ENCODE assay signal across 25 mouse cellular contexts in genomic region chr10:85633577-85633976, GRCm38 (mm10).
DNase-seq lines count a peak whose midpoint lies in the region; ATAC-seq and TF ChIP-seq lines count a peak whose summit lies in the region.
"Had no signal": no experiment of that assay in that cellular context is flagged by ENCODE, and none has a peak within 500 bp of the region (broad histone marks: within the 10 kb centered on the region; RNA-seq: fewer than 3 reads in every experiment).

No protein-coding gene starts in this region.

- no peak for TF ChIP-seq CTCF in stomach, postnatal 0 days (IDR thresholded peaks at IDR 0.05; ENCODE audit: low read depth)
- no peak for TF ChIP-seq CTCF in thymus, adult 2 months (IDR thresholded peaks at IDR 0.05; ENCODE audit: borderline replicate concordance, control insufficient read depth, extremely low read depth, insufficient read depth, low read length, poor library complexity)

- H3K27me3 ChIP-seq in stomach, embryonic 14.5 days (ENCODE audit: control insufficient read depth, insufficient read depth, low read length) = no peaks in the 10 kb centered on the region
- no peaks in the 10 kb centered on the region for H3K27me3 ChIP-seq in stomach, postnatal 0 days (ENCODE audit: control insufficient read depth, insufficient read depth, low read length)
- peaks cover 13% of the 10 kb centered on the region for H3K27me3 ChIP-seq in lung, embryonic 16.5 days (ENCODE audit: control insufficient read depth, insufficient read depth, low read depth, low read length)
- no peaks in the 10 kb centered on the region for H3K27me3 ChIP-seq in thymus, adult 2 months (ENCODE audit: control insufficient read depth, insufficient read depth, low read length)
- H3K27me3 ChIP-seq: embryonic facial prominence, embryonic 12.5 days; embryonic facial prominence, embryonic 15.5 days had no signal

- no peak for TF ChIP-seq EP300 in stomach, postnatal 0 days (optimal IDR thresholded peaks at IDR 0.05)

- no peaks in the 10 kb centered on the region for H3K36me3 ChIP-seq in stomach, embryonic 14.5 days (ENCODE audit: control insufficient read depth, insufficient read depth, low read length)
- H3K36me3 ChIP-seq in stomach, postnatal 0 days (ENCODE audit: control insufficient read depth, insufficient read depth, low read length) = no peaks in the 10 kb centered on the region
- no peaks in the 10 kb centered on the region for H3K36me3 ChIP-seq in lung, embryonic 16.5 days (ENCODE audit: control insufficient read depth, insufficient read depth, low read length)
- H3K36me3 ChIP-seq in thymus, adult 2 months (ENCODE audit: control insufficient read depth, insufficient read depth, low read length) = no peaks in the 10 kb centered on the region
- H3K36me3 ChIP-seq: embryonic facial prominence, embryonic 12.5 days; embryonic facial prominence, embryonic 15.5 days had no signal

- peaks cover 6% of the 10 kb centered on the region; the same call in 1 of the 2 replicates for H3K4me1 ChIP-seq in stomach, embryonic 14.5 days (ENCODE audit: control insufficient read depth, insufficient read depth, low read length)
- no peaks in the 10 kb centered on the region for H3K4me1 ChIP-seq in stomach, postnatal 0 days (replicated peaks; ENCODE audit: control insufficient read depth, insufficient read depth)
- H3K4me1 ChIP-seq in lung, embryonic 16.5 days (replicated peaks; ENCODE audit: control insufficient read depth, insufficient read depth, low read length) = no peaks in the 10 kb centered on the region; the same call in 1 of the 2 replicates
- H3K4me1 ChIP-seq in thymus, adult 2 months (replicated peaks; ENCODE audit: control insufficient read depth, insufficient read depth, low read length) = no peaks in the 10 kb centered on the region
- H3K4me1 ChIP-seq: embryonic facial prominence, embryonic 12.5 days; embryonic facial prominence, embryonic 15.5 days had no signal

- H3K9ac ChIP-seq in stomach, embryonic 14.5 days (replicated peaks; ENCODE audit: low read depth, low read length) = no peak overlapping the region
- H3K9ac ChIP-seq in stomach, postnatal 0 days (ENCODE audit: low read length) = no peak overlapping the region
- no peak overlapping the region for H3K9ac ChIP-seq in lung, embryonic 16.5 days (ENCODE audit: low read length)
- H3K9ac ChIP-seq: embryonic facial prominence, embryonic 12.5 days; embryonic facial prominence, embryonic 15.5 days; forebrain, postnatal 0 days; hindbrain, embryonic 14.5 days had no signal

- TF ChIP-seq POLR2A in thymus, adult 2 months (IDR thresholded peaks at IDR 0.05; ENCODE audit: control insufficient read depth, extremely low read depth, insufficient read depth, low read length, poor library complexity) = no peak

- H3K4me2 ChIP-seq in stomach, embryonic 14.5 days (replicated peaks; ENCODE audit: low read depth, low read length) = no peak overlapping the region
- H3K4me2 ChIP-seq in stomach, postnatal 0 days (replicated peaks; ENCODE audit: low read depth) = no peak overlapping the region
- H3K4me2 ChIP-seq in lung, embryonic 16.5 days (ENCODE audit: low read depth, low read length) = no peak overlapping the region
- H3K4me2 ChIP-seq: embryonic facial prominence, embryonic 12.5 days; embryonic facial prominence, embryonic 15.5 days; heart, embryonic 11.5 days; hindbrain, embryonic 14.5 days had no signal

- WGBS in stomach, embryonic 14.5 days = 81% methylated on average over 10 of the region's 10 CpGs
- 71% methylated on average over 10 of the region's 10 CpGs for WGBS in stomach, postnatal 0 days
- 63% methylated on average over 10 of the region's 10 CpGs for WGBS in lung, embryonic 16.5 days
- WGBS in thymus, adult 2 months = 96% methylated on average over 10 of the region's 10 CpGs

- no peak overlapping the region for H3K4me3 ChIP-seq in stomach, embryonic 14.5 days (ENCODE audit: low read depth, low read length)
- no peak overlapping the region for H3K4me3 ChIP-seq in stomach, postnatal 0 days (ENCODE audit: low read depth, low read length)
- no peak overlapping the region for H3K4me3 ChIP-seq in lung, embryonic 16.5 days (ENCODE audit: low read length)
- no peak overlapping the region for H3K4me3 ChIP-seq in thymus, adult 2 months (ENCODE audit: control insufficient read depth, insufficient read depth, low read length)
- H3K4me3 ChIP-seq: embryonic facial prominence, embryonic 12.5 days; embryonic facial prominence, embryonic 15.5 days; gastrocnemius, adult 2 months had no signal

- peak; percentile 38; the same call in 1 of the 2 replicates for ATAC-seq in stomach, embryonic 14.5 days (ENCODE audit: insufficient number of reproducible peaks, insufficient read depth, low FRiP score, low read depth)
- ATAC-seq in stomach, postnatal 0 days (ENCODE audit: low FRiP score, low TSS enrichment) = no peak
- peak; percentile 93 for ATAC-seq in lung, embryonic 16.5 days (ENCODE audit: low read depth)
- ATAC-seq: CD4-positive, CD25-positive, alpha-beta regulatory T cell, adult 4 months; forebrain, embryonic 14.5 days; forebrain, postnatal 0 days had no signal

- no peaks in the 10 kb centered on the region for H3K9me3 ChIP-seq in stomach, embryonic 14.5 days (ENCODE audit: control insufficient read depth, low read depth, low read length)
- H3K9me3 ChIP-seq in stomach, postnatal 0 days (ENCODE audit: control insufficient read depth, low read length) = no peaks in the 10 kb centered on the region
- no peaks in the 10 kb centered on the region for H3K9me3 ChIP-seq in lung, embryonic 16.5 days (ENCODE audit: control insufficient read depth, low read length)
- H3K9me3 ChIP-seq: embryonic facial prominence, embryonic 12.5 days; embryonic facial prominence, embryonic 15.5 days had no signal

- DNase-seq in stomach, postnatal 0 days (ENCODE audit: low spot score) = no peak
- peak; percentile 7 for DNase-seq in lung, postnatal 14 days
- peak; percentile 17 to 46 for DNase-seq in lung, postnatal 4 days
- DNase-seq in adrenal gland, adult (ENCODE audit: inconsistent age in 2 of 2, low spot score in 1 of 2) = no peak
- DNase-seq in urinary bladder, postnatal 10 days (ENCODE audit: low spot score) = no peak
- no peak for DNase-seq in thymus, adult 2 months
- DNase-seq: adrenal gland, adult 8-10 months; adrenal gland, postnatal 25 days; cerebellum, adult 11-12 months; cerebellum, adult 8-10 months; cerebellum, postnatal 10 days; forebrain, postnatal 0 days; gastrocnemius, adult 2 months; gastrocnemius, postnatal 14 days; heart, adult 11 months; heart, postnatal 14 days; heart, postnatal 4 days had no signal

- no peak overlapping the region for H3K27ac ChIP-seq in stomach, embryonic 14.5 days (ENCODE audit: low read length)
- H3K27ac ChIP-seq in stomach, postnatal 0 days (replicated peaks) = no peak overlapping the region
- H3K27ac ChIP-seq in lung, embryonic 16.5 days (ENCODE audit: low read length) = no peak overlapping the region
- no peak overlapping the region for H3K27ac ChIP-seq in thymus, adult 2 months (ENCODE audit: control insufficient read depth, insufficient read depth, low read length)
- H3K27ac ChIP-seq: embryonic facial prominence, embryonic 12.5 days; embryonic facial prominence, embryonic 15.5 days; gastrocnemius, adult 2 months; hindbrain, embryonic 14.5 days had no signal

Comparison
In these comparisons a context has a peak if more than half of its experiments do, and no peak if none do; other contexts are left out.
1. DNase-seq: peak in lung, postnatal 14 days (single experiment) and lung, postnatal 4 days (2 of 2); none in stomach, postnatal 0 days (single experiment), adrenal gland, adult (0 of 2), urinary bladder, postnatal 10 days (single experiment) and thymus, adult 2 months (single experiment).